Mouse (Mus musculus): Measurements from ENCODE around the gene E2f3. TPM values are rescaled to one million over a fixed set of nuclear protein-coding genes. Genes with fewer than 3 reads are reported as not detected.
A peak's percentile ranks its signal among the peaks of the same experiment; 100 is the strongest.

E2f3 gene
- total and polyA plus RNA-seq, 2 experiments from 2014 or later = 3.5 to 11.3 TPM

DNA sequence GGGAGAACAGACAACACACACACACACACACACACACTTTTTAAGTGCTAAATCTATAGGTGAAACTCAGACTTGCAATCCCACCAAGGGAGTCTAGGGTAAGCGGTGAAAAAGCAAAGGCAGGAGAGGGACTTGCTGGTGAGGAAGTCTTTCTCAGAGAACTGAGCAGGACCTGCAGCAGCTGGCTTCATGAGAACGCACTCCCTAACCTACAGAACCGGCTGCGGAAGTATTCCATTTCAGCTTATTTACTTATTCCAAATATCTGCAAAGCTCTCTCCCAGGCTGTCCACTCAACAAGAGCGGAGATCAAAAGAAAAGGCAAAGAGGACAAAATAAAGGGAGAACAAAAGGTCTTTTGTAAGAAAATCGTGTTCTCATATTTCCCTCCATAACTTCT, 121.5 kb downstream of the E2f3 start:
- Histone ChIP-seq H3K36me3 (ENCODE audit: insufficient read depth) (no peaks in the 10 kb centered on the region), H3K4me2 (ENCODE audit: low read depth) (no peak overlapping the region), H3K27ac (ENCODE audit: low read depth, low read length) (no peak overlapping the region), H3K4me1 (ENCODE audit: insufficient read depth) (no peaks in the 10 kb centered on the region), H3K9me3 (ENCODE audit: low read length) (no peaks in the 10 kb centered on the region), H3K4me3 (ENCODE audit: low read depth, low read length) (no peak overlapping the region), H3K27me3 (ENCODE audit: insufficient read depth, low read length) (no peaks in the 10 kb centered on the region), H3K9ac (no peak overlapping the region)
- 47% methylated on average over 6 of the region's 6 CpGs for WGBS
- DNase-seq (no peak), ATAC-seq (no peak)
- no peak for TF ChIP-seq CTCF (IDR thresholded peaks at IDR 0.05; ENCODE audit: low read depth)

DNA sequence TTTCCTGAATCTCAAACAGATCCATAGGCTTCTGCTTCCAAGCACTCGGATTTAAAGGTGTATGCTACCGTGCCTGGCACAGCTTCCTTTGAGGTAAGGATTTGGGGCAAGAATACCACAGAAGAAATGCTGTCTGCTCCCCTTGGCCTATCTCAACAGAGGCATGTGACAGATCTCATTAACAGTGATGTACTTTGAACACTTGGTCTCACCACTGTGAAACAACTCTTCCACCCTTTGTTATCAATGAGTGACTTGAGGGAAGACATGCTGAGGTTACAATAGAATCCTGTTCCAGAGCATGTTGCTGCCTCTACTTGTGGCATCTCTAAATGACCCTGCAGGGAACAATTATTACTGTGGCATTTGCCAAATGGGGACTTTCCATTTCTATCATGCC, 125.8 kb downstream of the E2f3 start:
- no peak for DNase-seq
- 75% methylated on average over 2 of the region's 2 CpGs for WGBS
- no peaks in the 10 kb centered on the region for H3K4me1 ChIP-seq (ENCODE audit: insufficient read depth)
- H3K27me3 ChIP-seq (ENCODE audit: insufficient read depth, low read length) = no peaks in the 10 kb centered on the region
- H3K9me3 ChIP-seq (ENCODE audit: low read length) = no peaks in the 10 kb centered on the region
- H3K9ac ChIP-seq = no peak overlapping the region
- no peak overlapping the region for H3K4me3 ChIP-seq (ENCODE audit: low read depth, low read length)
- no peak overlapping the region for H3K4me2 ChIP-seq (ENCODE audit: low read depth)
- no peak for TF ChIP-seq CTCF (IDR thresholded peaks at IDR 0.05; ENCODE audit: low read depth)
- ATAC-seq = no peak
- no peak overlapping the region for H3K27ac ChIP-seq (ENCODE audit: low read depth, low read length)
- H3K36me3 ChIP-seq (ENCODE audit: insufficient read depth) = no peaks in the 10 kb centered on the region

DNA sequence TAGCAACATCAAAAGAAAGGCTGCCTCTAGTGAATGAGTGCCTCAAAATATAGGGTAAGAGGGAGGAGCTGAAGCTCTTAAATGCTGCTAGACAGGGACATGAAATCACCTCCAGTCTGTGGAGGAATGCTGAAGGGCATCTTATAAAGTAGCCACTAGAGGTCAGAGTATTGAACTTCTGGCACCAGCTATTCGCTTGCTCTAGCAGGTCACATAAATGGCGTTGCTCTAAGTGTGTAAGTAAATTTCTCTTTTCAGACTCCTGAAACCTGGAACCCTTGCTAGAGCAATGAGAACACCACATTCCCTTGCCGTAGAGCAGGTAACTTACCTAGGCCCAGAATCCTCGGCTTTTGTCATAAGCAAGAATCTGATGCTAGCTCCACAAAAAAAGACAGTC, 128.4 kb downstream of the E2f3 start:
- Histone ChIP-seq H3K4me2 (ENCODE audit: low read depth) (no peak overlapping the region), H3K27me3 (ENCODE audit: insufficient read depth, low read length) (no peaks in the 10 kb centered on the region), H3K4me3 (ENCODE audit: low read depth, low read length) (no peak overlapping the region), H3K4me1 (ENCODE audit: insufficient read depth) (no peaks in the 10 kb centered on the region), H3K36me3 (ENCODE audit: insufficient read depth) (no peaks in the 10 kb centered on the region), H3K9ac (no peak overlapping the region), H3K27ac (ENCODE audit: low read depth, low read length) (no peak overlapping the region), H3K9me3 (ENCODE audit: low read length) (no peaks in the 10 kb centered on the region)
- peak; percentile 46; the same call in 1 of the 2 replicates for ATAC-seq
- WGBS = 17% methylated on average over 4 of the region's 4 CpGs
- DNase-seq = peak; percentile 53
- TF ChIP-seq CTCF (IDR thresholded peaks at IDR 0.05; ENCODE audit: low read depth) = peak; percentile 63

Other genes starting within 250 kb of the E2f3 start
- 16.7 and 17.9 TPM in 2 replicates for gene Cdkal1, start 130.4 kb downstream of the E2f3 start, total RNA-seq (2014; rRNA removed)
- 16.8 and 18.3 TPM in 2 replicates for gene Cdkal1, start 130.4 kb downstream of the E2f3 start, polyA plus RNA-seq (2015; fragmentation: Nextera tagmentation; extraction: Ambion mirVana)
- 2.4 and 3.8 TPM in 2 replicates for gene Mboat1, start 150.4 kb upstream of the E2f3 start, total RNA-seq (2014; rRNA removed)
- gene Mboat1, start 150.4 kb upstream of the E2f3 start, polyA plus RNA-seq (2015; fragmentation: Nextera tagmentation; extraction: Ambion mirVana) = 3.4 and 3.5 TPM in 2 replicates